Mouse (Mus musculus) hindbrain, embryonic 12.5 days (tissue): ENCODE measurements at regions not wholly inside any gene's neighbourhood (a gene's known extent, or its start where the extent isn't known, plus 50 kb on each side); places are given as distances from the start of the nearest gene placed in this dataset.
"Not testable (repeated sequence)": the region's sequence is repeated elsewhere in the genome, so short reads cannot be mapped to it uniquely, and the experiment has no call there.

Experiments used
- ATAC-seq: fragments of 200-750 bp; cut with Nextera tagmentation; 2 replicates; pipeline ENCODE4 v1.8.0; 2017; ENCODE audit warnings: moderate TSS enrichment; ENCODE audit not compliant: low FRiP score
- H3K27ac ChIP-seq: fragments of 300-500 bp; sonication (generic); 2 replicates; pipeline ENCODE4 v1.5.1; 2016; ENCODE audit warnings: mild to moderate bottlenecking
- H3K27me3 ChIP-seq: fragments of 300-500 bp; sonication (generic); 2 replicates; pipeline ENCODE4 v1.6.1; 2016; ENCODE audit warnings: mild to moderate bottlenecking
- H3K36me3 ChIP-seq: fragments of 300-500 bp; sonication (generic); 2 replicates; pipeline ENCODE4 v1.6.1; 2016; ENCODE audit warnings: mild to moderate bottlenecking
- H3K4me1 ChIP-seq: fragments of 300-500 bp; sonication (generic); 2 replicates; pipeline ENCODE4 v1.6.1; 2016
- H3K4me2 ChIP-seq: fragments of 300-500 bp; sonication (generic); replicated peaks from 2 replicates; pipeline ENCODE4 v1.6.1; 2016; ENCODE audit warnings: mild to moderate bottlenecking
- H3K4me3 ChIP-seq: fragments of 300-500 bp; sonication (generic); 2 replicates; pipeline ENCODE4 v1.5.1; 2016; ENCODE audit warnings: mild to moderate bottlenecking
- H3K9ac ChIP-seq: fragments of 300-500 bp; sonication (generic); 2 replicates; pipeline ENCODE4 v1.6.1; 2016; ENCODE audit warnings: mild to moderate bottlenecking, moderate library complexity
- H3K9me3 ChIP-seq: fragments of 300-500 bp; sonication (generic); replicated peaks from 2 replicates; pipeline ENCODE4 v1.6.1; 2016; ENCODE audit warnings: mild to moderate bottlenecking
- WGBS: fragments of 180-500 bp; shearing (Covaris S2); methylation state at CpG from one replicate; pipeline ENCODE4 v1.1.7; 2016; 5-methylcytosine and 5-hydroxymethylcytosine counted together

GRCm38 (mm10) chr13:5569579-5569978, 291.7 kb upstream of the Klf6 start:
- H3K27me3 ChIP-seq: no peaks in the 10 kb centered on the region
- no peaks in the 10 kb centered on the region for H3K4me1 ChIP-seq
- no peak for ATAC-seq
- 89% methylated on average over 1 of the region's 1 CpGs for WGBS
- H3K9me3 ChIP-seq: no peaks in the 10 kb centered on the region
- H3K4me3 ChIP-seq: no peak overlapping the region
- no peak overlapping the region for H3K9ac ChIP-seq
- no peak overlapping the region for H3K27ac ChIP-seq
- H3K4me2 ChIP-seq: no peak overlapping the region
- H3K36me3 ChIP-seq: no peaks in the 10 kb centered on the region

GRCm38 (mm10) chr13:5570386-5570785, 290.9 kb upstream of the Klf6 start:
- Histone ChIP-seq H3K4me3 (no peak overlapping the region), H3K4me2 (no peak overlapping the region), H3K27me3 (no peaks in the 10 kb centered on the region), H3K4me1 (no peaks in the 10 kb centered on the region), H3K27ac (no peak overlapping the region), H3K9me3 (no peaks in the 10 kb centered on the region), H3K36me3 (no peaks in the 10 kb centered on the region), H3K9ac (no peak overlapping the region)
- 90% methylated on average over 2 of the region's 2 CpGs for whole genome bisulfite sequencing
- no peak for ATAC-seq

- Histone ChIP-seq H3K4me3 (no peak overlapping the region), H3K27ac (no peak overlapping the region), H3K4me2 (no peak overlapping the region), H3K4me1 (no peaks in the 10 kb centered on the region), H3K9ac (no peak overlapping the region), H3K36me3 (no peaks in the 10 kb centered on the region), H3K27me3 (no peaks in the 10 kb centered on the region), H3K9me3 (no peaks in the 10 kb centered on the region)
- no peak for ATAC-seq
- WGBS: 84% methylated on average over 5 of the region's 5 CpGs
These were observed 284.7 kb upstream of the Klf6 start for GRCm38 (mm10) chr13:5576568-5576967.

GRCm38 (mm10) chr13:5583681-5584080, 277.6 kb upstream of the Klf6 start:
- not testable (repeated sequence) for H3K36me3 ChIP-seq, ATAC-seq, H3K9me3 ChIP-seq, H3K4me2 ChIP-seq, H3K27ac ChIP-seq, H3K4me1 ChIP-seq, H3K4me3 ChIP-seq, H3K9ac ChIP-seq, H3K27me3 ChIP-seq
- WGBS: 91% methylated on average over 7 of the region's 7 CpGs

GRCm38 (mm10) chr13:5587196-5587595, 274.1 kb upstream of the Klf6 start:
- Histone ChIP-seq H3K4me3 (no peak overlapping the region), H3K4me2 (no peak overlapping the region), H3K9me3 (no peaks in the 10 kb centered on the region), H3K27ac (no peak overlapping the region), H3K4me1 (peaks cover 2% of the 10 kb centered on the region; the same call in 1 of the 2 replicates), H3K9ac (no peak overlapping the region), H3K27me3 (no peaks in the 10 kb centered on the region), H3K36me3 (no peaks in the 10 kb centered on the region)
- no peak for ATAC-seq

GRCm38 (mm10) chr13:5591286-5591685, 270.0 kb upstream of the Klf6 start:
- no peak for ATAC-seq
- WGBS: 63% methylated on average over 2 of the region's 2 CpGs

GRCm38 (mm10) chr13:5591837-5592555, 269.3 kb upstream of the Klf6 start:
- no peak overlapping the region for H3K4me3 ChIP-seq
- 57% methylated on average over 4 of the region's 4 CpGs for WGBS
- no peaks in the 10 kb centered on the region for H3K9me3 ChIP-seq
- H3K27ac ChIP-seq: no peak overlapping the region
- no peaks in the 10 kb centered on the region for H3K36me3 ChIP-seq
- no peaks in the 10 kb centered on the region for H3K27me3 ChIP-seq
- no peak overlapping the region for H3K9ac ChIP-seq
- H3K4me1 ChIP-seq: peaks cover 7% of the 10 kb centered on the region
- peak; percentile 48; the same call in 1 of the 2 replicates for ATAC-seq
- no peak overlapping the region for H3K4me2 ChIP-seq

More at GRCm38 (mm10) chr13:5591286-5591685, 270.0 kb upstream of the Klf6 start:
- no peak overlapping the region for H3K27ac ChIP-seq
- H3K9me3 ChIP-seq: no peaks in the 10 kb centered on the region
- peaks cover 7% of the 10 kb centered on the region for H3K4me1 ChIP-seq
- no peaks in the 10 kb centered on the region for H3K27me3 ChIP-seq
- H3K9ac ChIP-seq: no peak overlapping the region
- no peak overlapping the region for H3K4me2 ChIP-seq
- no peak overlapping the region for H3K4me3 ChIP-seq
- H3K36me3 ChIP-seq: no peaks in the 10 kb centered on the region

GRCm38 (mm10) chr13:5592556-5593061, 268.7 kb upstream of the Klf6 start:
- Histone ChIP-seq H3K27me3 (no peaks in the 10 kb centered on the region), H3K36me3 (no peaks in the 10 kb centered on the region), H3K4me1 (peaks cover 7% of the 10 kb centered on the region), H3K27ac (no peak overlapping the region), H3K4me2 (no peak overlapping the region), H3K9ac (no peak overlapping the region), H3K9me3 (no peaks in the 10 kb centered on the region), H3K4me3 (no peak overlapping the region)
- 55% methylated on average over 3 of the region's 3 CpGs for WGBS
- no peak for ATAC-seq

GRCm38 (mm10) chr13:5601648-5602047, 259.6 kb upstream of the Klf6 start:
- WGBS: 68% methylated on average over 1 of the region's 1 CpGs
- Histone ChIP-seq H3K4me3 (no peak overlapping the region), H3K9ac (no peak overlapping the region), H3K36me3 (no peaks in the 10 kb centered on the region), H3K27me3 (no peaks in the 10 kb centered on the region), H3K9me3 (no peaks in the 10 kb centered on the region), H3K4me1 (0 out of 2 replicates have a peak, but pooled peaks cover 2% of the 10 kb centered on the region), H3K4me2 (no peak overlapping the region), H3K27ac (no peak overlapping the region)
- ATAC-seq: no peak

GRCm38 (mm10) chr13:5603905-5604596, 257.2 kb upstream of the Klf6 start:
- 0 out of 2 replicates have a peak, but pooled peaks cover 2% of the 10 kb centered on the region for H3K4me1 ChIP-seq
- no peaks in the 10 kb centered on the region for H3K9me3 ChIP-seq
- 64% methylated on average over 5 of the region's 5 CpGs for WGBS
- H3K27me3 ChIP-seq: no peaks in the 10 kb centered on the region
- no peaks in the 10 kb centered on the region for H3K36me3 ChIP-seq
- ATAC-seq: no peak
- no peak overlapping the region for H3K9ac ChIP-seq
- no peak overlapping the region for H3K4me3 ChIP-seq
- no peak overlapping the region for H3K27ac ChIP-seq
- H3K4me2 ChIP-seq: no peak overlapping the region

- no peak for ATAC-seq
- no peaks in the 10 kb centered on the region for H3K27me3 ChIP-seq
- no peak overlapping the region for H3K4me3 ChIP-seq
- H3K36me3 ChIP-seq: no peaks in the 10 kb centered on the region
- H3K27ac ChIP-seq: no peak overlapping the region
- no peaks in the 10 kb centered on the region for H3K9me3 ChIP-seq
- 0 out of 2 replicates have a peak, but pooled peaks cover 2% of the 10 kb centered on the region for H3K4me1 ChIP-seq
- no peak overlapping the region for H3K9ac ChIP-seq
- H3K4me2 ChIP-seq: no peak overlapping the region
These were observed 255.9 kb upstream of the Klf6 start for GRCm38 (mm10) chr13:5605418-5605817.

- no peaks in the 10 kb centered on the region for H3K9me3 ChIP-seq
- H3K4me3 ChIP-seq: no peak overlapping the region
- no peak overlapping the region for H3K9ac ChIP-seq
- H3K36me3 ChIP-seq: no peaks in the 10 kb centered on the region
- no peak overlapping the region for H3K27ac ChIP-seq
- 0 out of 2 replicates have a peak, but pooled peaks cover 2% of the 10 kb centered on the region for H3K4me1 ChIP-seq
- no peak for ATAC-seq
- WGBS: 84% methylated on average over 4 of the region's 4 CpGs
- H3K4me2 ChIP-seq: no peak overlapping the region
- H3K27me3 ChIP-seq: no peaks in the 10 kb centered on the region
These were observed 253.8 kb upstream of the Klf6 start for GRCm38 (mm10) chr13:5607462-5607861.
